Mouse (Mus musculus) kidney, embryonic 14.5 days (tissue): Measurements from ENCODE around the gene Zfp709. TPM values are rescaled to one million over a fixed set of nuclear protein-coding genes. Genes with fewer than 3 reads are reported as not detected.
"Not testable (repeated sequence)": the region's sequence is repeated elsewhere in the genome, so short reads cannot be mapped to it uniquely, and the experiment has no call there.

Experiments
- ATAC-seq: fragments of 200-750 bp; cut with Nextera tagmentation; 2 replicates; pipeline ENCODE4 v1.8.0; 2017; ENCODE audit warnings: moderate number of reproducible peaks, mild to moderate bottlenecking, moderate TSS enrichment, moderate library complexity; ENCODE audit not compliant: low FRiP score, low TSS enrichment
- H3K27ac ChIP-seq: fragments of 300-500 bp; sonication (generic); 2 replicates; pipeline ENCODE4 v1.5.1; 2014; ENCODE audit warnings: low read depth, mild to moderate bottlenecking, low read length, moderate library complexity, mixed read lengths
- H3K27me3 ChIP-seq: fragments of 300-500 bp; sonication (generic); 2 replicates; pipeline ENCODE4 v1.6.1; 2014; ENCODE audit warnings: mild to moderate bottlenecking, low read length; ENCODE audit not compliant: control insufficient read depth, insufficient read depth
- H3K36me3 ChIP-seq: fragments of 300-500 bp; sonication (generic); 2 replicates; pipeline ENCODE4 v1.6.1; 2014; ENCODE audit warnings: low read length, mixed read lengths; ENCODE audit not compliant: control insufficient read depth, insufficient read depth
- H3K4me1 ChIP-seq: fragments of 300-500 bp; sonication (generic); 2 replicates; pipeline ENCODE4 v1.6.1; 2014; ENCODE audit warnings: low read length, mixed read lengths; ENCODE audit not compliant: control insufficient read depth, insufficient read depth
- H3K4me2 ChIP-seq: fragments of 300-500 bp; sonication (generic); replicated peaks from 2 replicates; pipeline ENCODE4 v1.6.1; 2014; ENCODE audit warnings: low read depth, mild to moderate bottlenecking, low read length
- H3K4me3 ChIP-seq: fragments of 300-500 bp; sonication (generic); 2 replicates; pipeline ENCODE4 v1.5.1; 2014; ENCODE audit warnings: mild to moderate bottlenecking, low read length
- H3K9ac ChIP-seq: fragments of 300-500 bp; sonication (generic); 2 replicates; pipeline ENCODE4 v1.6.1; 2014; ENCODE audit warnings: low read depth, mild to moderate bottlenecking, low read length, moderate library complexity
- H3K9me3 ChIP-seq: fragments of 300-500 bp; sonication (generic); 2 replicates; pipeline ENCODE4 v1.6.1; 2016; ENCODE audit warnings: low read length; ENCODE audit not compliant: control insufficient read depth
- WGBS: fragments of 180-500 bp; shearing (Covaris S2); extraction: QIAGEN DNeasy Blood & Tissue Kit; methylation state at CpG from one replicate; pipeline ENCODE4 v1.1.7; 2014; 5-methylcytosine and 5-hydroxymethylcytosine counted together
- polyA plus RNA-seq: library from polyadenylated mRNA; unstranded; fragments of >200 nt; fragmentation: Nextera tagmentation; extraction: Ambion mirVana; gene quantifications from 2 replicates; pipeline ENCODE4 v1.2.1, GENCODE M21; 2014

Gene Zfp709
- polyA plus RNA-seq = 6.9 and 7.7 TPM in 2 replicates

DNA sequence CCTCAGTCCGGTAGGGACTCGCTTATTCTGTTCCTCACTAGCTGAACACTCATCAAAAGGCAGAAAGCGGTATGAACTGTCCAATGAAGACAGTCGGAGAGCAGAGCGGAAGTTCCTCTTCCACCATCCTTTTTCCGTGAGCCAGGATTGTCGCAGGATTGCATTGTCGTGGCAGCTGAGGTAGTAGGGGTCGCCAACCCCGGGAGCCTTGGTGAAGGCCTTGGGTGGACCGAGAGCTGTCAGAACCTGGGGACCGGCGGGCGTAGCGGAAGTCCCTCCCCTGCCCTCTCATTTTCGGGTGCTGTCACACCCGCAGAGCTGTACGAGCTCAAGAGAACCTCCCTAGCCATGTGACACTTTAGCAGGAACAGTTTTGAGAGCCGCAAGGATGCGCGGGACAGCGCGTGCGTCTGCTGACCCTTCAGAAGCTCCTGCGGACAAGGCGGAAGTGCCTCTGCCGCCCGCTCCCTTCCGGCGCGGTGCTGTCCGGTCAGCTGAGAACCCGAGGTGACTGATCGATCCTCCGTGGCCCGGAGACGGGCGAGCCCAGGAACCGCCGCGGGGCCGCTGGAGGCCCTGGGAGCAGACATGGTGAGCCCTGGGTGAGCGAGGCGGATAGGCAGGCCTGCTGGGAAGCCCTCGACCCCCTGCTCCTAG, at the start of gene Zfp709:
TSS of gene Zfp709 (plus strand) at position 402 of the 657 bp plus-strand sequence.
- peak within 1 kb of the TSS; percentile 81 for H3K9ac ChIP-seq
- ATAC-seq = peak; percentile 93
- no peaks in the 10 kb centered on the region for H3K4me1 ChIP-seq
- 8% methylated on average over 45 of the region's 45 CpGs for WGBS
- peaks cover 11% of the 10 kb centered on the region; the same call in 1 of the 2 replicates for H3K36me3 ChIP-seq
- H3K4me2 ChIP-seq = peak within 1 kb of the TSS; percentile 88
- H3K27me3 ChIP-seq = no peaks in the 10 kb centered on the region
- H3K4me3 ChIP-seq = peak within 1 kb of the TSS; percentile 72
- peaks cover 19% of the 10 kb centered on the region for H3K9me3 ChIP-seq
- peak within 1 kb of the TSS; percentile 15; the same call in 1 of the 2 replicates for H3K27ac ChIP-seq

DNA sequence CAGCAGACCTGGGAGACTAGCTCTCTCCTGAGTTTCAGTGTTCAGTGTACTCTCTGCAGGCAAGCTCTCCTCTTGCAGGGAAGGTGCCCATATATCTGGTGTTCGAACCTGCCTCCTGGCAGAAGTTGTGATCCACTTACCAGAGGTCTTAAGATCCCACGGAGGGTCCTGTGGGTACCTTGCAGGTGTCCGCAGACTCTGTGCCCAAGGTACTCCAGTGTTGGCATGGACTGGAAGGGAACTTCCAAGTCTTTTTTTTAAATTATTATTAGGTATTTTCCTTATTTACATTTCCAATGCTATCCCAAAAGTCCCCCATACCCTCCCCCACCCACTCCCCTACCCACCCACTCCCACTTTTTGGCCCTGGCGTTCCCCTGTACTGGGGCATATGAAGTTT, 43.6 kb upstream of the Zfp709 start:
- not testable (repeated sequence) for H3K4me2 ChIP-seq, ATAC-seq, H3K36me3 ChIP-seq, H3K9ac ChIP-seq, H3K4me3 ChIP-seq, H3K27ac ChIP-seq, H3K9me3 ChIP-seq, H3K4me1 ChIP-seq, H3K27me3 ChIP-seq
- WGBS = 86% methylated on average over 4 of the region's 4 CpGs

DNA sequence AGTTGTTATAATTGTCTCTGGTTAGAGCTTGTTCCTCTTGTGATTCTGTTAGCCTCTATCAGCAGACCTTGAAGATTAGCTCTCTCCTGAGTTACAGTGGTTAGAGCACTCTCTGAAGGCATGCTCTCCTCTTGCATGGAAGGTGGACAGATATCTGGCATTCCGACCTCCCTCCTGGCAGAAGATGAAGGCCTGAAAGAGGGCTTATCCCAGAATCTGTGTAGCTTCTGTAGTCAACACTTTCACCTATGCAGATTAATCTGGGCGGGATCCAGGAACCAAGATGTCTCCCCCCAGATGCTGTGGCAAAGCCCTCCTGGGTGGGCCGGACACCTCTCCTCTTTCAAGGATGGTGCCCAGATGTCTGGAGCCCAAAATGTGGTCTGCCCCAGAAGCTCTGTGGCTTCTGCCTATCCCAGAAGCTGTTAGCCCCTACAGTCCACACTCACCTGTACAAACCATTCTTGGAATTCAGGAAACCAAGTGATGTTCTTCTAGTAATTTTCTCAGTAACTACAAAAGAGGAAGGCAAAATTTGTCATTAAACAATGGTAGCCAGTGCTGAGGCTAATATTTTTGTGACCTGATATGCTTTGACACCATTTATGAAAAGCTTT, 40.5 kb upstream of the Zfp709 start:
- 89% methylated on average over 3 of the region's 3 CpGs for WGBS
- H3K27me3 ChIP-seq, H3K4me2 ChIP-seq, H3K9me3 ChIP-seq, H3K4me1 ChIP-seq, H3K4me3 ChIP-seq, H3K36me3 ChIP-seq, H3K27ac ChIP-seq, ATAC-seq, H3K9ac ChIP-seq: not testable (repeated sequence)

DNA sequence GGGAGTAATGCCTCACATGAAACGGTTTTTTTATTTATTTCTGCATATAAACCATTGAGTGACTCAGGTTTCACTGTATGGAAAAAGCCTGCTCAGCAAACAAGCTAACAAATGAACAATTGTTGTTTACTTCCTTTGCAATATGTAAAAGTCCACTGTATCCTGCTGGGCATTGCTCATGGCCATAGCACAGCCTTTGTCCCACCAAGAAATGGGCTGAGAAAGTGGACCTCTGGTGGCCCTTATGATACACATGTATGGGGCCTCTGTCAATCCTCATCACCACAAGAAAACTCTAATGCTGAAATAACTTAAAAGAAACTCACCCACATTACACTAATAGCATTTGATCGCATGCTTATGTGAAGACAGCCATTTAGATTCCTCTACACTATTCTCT, 39.3 kb upstream of the Zfp709 start:
- 81% methylated on average over 2 of the region's 2 CpGs for WGBS
- not testable (repeated sequence) for H3K9me3 ChIP-seq, ATAC-seq, H3K27ac ChIP-seq, H3K9ac ChIP-seq, H3K4me3 ChIP-seq, H3K4me2 ChIP-seq, H3K36me3 ChIP-seq, H3K4me1 ChIP-seq, H3K27me3 ChIP-seq

DNA sequence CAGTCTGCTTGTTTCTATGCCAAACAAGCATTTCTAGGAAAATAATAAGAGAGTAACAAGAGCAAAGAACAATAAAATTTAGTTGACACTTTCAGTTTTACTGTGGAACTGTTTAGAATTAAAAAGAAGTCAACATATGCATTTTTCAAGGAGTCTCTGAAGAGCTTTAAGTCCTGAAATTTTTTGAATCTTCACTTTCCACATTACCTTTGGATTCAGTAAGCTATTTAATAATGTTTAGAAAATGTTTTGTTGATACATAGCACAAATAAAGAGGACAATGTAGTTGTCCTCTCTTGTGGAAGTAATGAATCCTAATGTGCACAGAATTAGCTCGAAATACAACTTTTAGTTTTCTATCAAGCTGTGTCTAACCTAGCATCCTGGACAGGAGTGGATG, 37.4 kb upstream of the Zfp709 start:
- ATAC-seq, H3K4me2 ChIP-seq, H3K4me3 ChIP-seq, H3K36me3 ChIP-seq, H3K9ac ChIP-seq, H3K27ac ChIP-seq, H3K27me3 ChIP-seq, H3K9me3 ChIP-seq, H3K4me1 ChIP-seq: not testable (repeated sequence)
- WGBS = 79% methylated on average over 1 of the region's 1 CpGs

DNA sequence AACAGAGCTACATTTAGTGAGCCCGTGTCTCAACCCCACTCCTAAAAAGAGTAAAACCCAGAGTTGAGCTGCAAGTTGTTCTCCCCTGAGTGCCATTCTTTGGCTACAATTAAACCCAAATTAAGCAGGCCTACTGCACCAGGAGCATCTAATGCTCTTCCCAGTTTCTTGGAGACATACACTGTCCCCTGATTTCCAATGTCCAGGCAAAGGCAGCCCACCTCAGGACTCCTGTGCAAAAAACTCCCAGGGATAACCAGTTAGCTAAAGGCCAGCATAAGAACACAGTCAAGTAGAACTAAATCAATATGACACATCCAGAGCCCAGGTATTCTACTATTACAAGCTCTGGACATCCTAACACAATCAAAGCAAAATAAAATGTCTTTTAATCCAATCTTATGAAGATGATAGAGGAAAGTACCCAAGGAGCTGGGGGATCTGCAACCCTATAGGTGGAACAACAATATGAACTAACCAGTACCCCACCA, 35.8 kb upstream of the Zfp709 start:
- ATAC-seq, H3K27ac ChIP-seq, H3K9me3 ChIP-seq, H3K27me3 ChIP-seq, H3K4me2 ChIP-seq, H3K36me3 ChIP-seq, H3K4me1 ChIP-seq, H3K9ac ChIP-seq, H3K4me3 ChIP-seq: not testable (repeated sequence)
- 94% methylated on average over 1 of the region's 1 CpGs for WGBS

DNA sequence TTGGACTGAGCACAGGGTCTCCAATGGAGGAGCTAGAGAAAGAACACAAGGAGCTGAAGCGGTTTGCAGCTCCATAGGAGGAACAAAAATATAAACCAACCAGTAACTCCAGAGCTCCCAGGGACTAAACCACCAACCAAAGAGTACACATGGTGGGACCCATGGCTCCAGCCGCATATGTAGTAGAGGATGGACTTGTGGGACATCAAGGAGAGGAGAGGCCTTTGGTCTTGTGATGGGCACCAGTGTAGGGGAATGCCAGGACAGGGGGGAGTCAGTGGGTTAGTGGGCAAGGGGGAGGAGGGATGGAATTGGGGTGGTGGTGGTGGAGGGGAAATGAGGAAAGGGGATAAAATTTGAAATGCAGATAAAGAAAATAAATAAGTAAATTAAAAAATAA, 35.1 kb upstream of the Zfp709 start:
- H3K9me3 ChIP-seq, H3K4me2 ChIP-seq, ATAC-seq, H3K9ac ChIP-seq, H3K4me1 ChIP-seq, H3K27ac ChIP-seq, H3K4me3 ChIP-seq, H3K27me3 ChIP-seq, H3K36me3 ChIP-seq: not testable (repeated sequence)
- WGBS = 89% methylated on average over 2 of the region's 2 CpGs

DNA sequence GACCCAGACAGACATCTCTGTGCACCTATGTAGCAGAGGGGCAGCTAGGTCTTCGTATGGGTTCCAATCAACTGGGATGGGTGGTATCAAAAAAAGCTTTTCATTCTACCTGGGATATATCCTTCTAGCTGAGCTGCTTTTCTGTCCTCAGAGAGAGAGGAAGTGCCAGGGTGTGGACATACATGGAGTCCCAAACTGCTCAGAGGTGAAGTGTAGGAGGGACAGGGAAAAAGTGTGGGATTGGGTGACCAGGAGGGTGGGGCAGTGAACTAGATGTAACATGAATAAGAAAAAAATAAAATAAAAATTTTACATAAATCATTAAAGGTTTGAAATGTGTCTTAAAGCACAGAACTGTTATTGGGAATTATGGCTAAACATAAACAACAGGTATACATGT, 30.8 kb upstream of the Zfp709 start:
- 71% methylated on average over 1 of the region's 1 CpGs for WGBS
- H3K4me2 ChIP-seq, H3K9me3 ChIP-seq, H3K36me3 ChIP-seq, H3K9ac ChIP-seq, H3K4me3 ChIP-seq, ATAC-seq, H3K4me1 ChIP-seq, H3K27ac ChIP-seq, H3K27me3 ChIP-seq: not testable (repeated sequence)

DNA sequence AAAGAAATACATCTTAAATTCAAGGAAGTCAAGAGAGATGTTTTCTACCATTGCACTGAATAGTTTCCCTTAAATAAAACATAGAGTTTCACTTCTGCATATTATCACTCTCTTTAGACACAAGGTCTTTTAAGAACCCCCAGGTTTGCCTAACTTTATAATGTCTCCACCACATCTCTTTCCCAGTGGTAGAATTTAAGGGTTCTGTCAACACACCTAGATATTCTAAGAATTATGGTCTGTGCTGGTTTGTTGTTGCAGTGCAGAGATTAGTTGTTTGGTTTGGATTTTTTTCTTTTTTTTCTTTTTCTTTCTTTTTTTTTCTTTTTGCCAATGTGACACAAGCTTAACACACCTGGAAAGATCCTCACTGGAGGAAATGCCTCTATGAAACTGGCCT, 28.5 kb upstream of the Zfp709 start:
- not testable (repeated sequence) for H3K9me3 ChIP-seq, H3K9ac ChIP-seq, ATAC-seq, H3K27ac ChIP-seq, H3K4me1 ChIP-seq, H3K36me3 ChIP-seq, H3K4me3 ChIP-seq, H3K27me3 ChIP-seq, H3K4me2 ChIP-seq
